Mouse (Mus musculus): ENCODE results near the gene Camta2. TPM values are rescaled to one million over a fixed set of nuclear protein-coding genes. Genes with fewer than 3 reads are reported as not detected.
A peak's percentile ranks its signal among the peaks of the same experiment; 100 is the strongest.

The Camta2 gene
- polyA plus RNA-seq, 1 experiment from 2014 or later: 14.8 TPM

GRCm38 (mm10) chr11:70649185-70649734, 38.6 kb downstream of the Camta2 start:
- Histone ChIP-seq H3K36me3 (ENCODE audit: control insufficient read depth, insufficient read depth, low read length) (peaks cover 42% of the 10 kb centered on the region), H3K9ac (ENCODE audit: low read length) (no peak overlapping the region)
- 77% methylated on average over 8 of the region's 8 CpGs for WGBS

GRCm38 (mm10) chr11:70648512-70648911, 39.4 kb downstream of the Camta2 start:
- Histone ChIP-seq H3K27ac (ENCODE audit: low read length) (no peak overlapping the region), H3K9ac (ENCODE audit: low read length) (peak overlapping the region; percentile 95), H3K36me3 (ENCODE audit: control insufficient read depth, insufficient read depth, low read length) (peaks cover 44% of the 10 kb centered on the region), H3K4me2 (ENCODE audit: low read depth, low read length) (peak overlapping the region; percentile 94), H3K4me3 (ENCODE audit: low read length) (peak overlapping the region; percentile 91), H3K4me1 (replicated peaks; ENCODE audit: control insufficient read depth, insufficient read depth, low read length) (peaks cover 49% of the 10 kb centered on the region), H3K9me3 (ENCODE audit: control insufficient read depth, low read length) (no peaks in the 10 kb centered on the region), H3K27me3 (ENCODE audit: control insufficient read depth, insufficient read depth, low read depth, low read length) (no peaks in the 10 kb centered on the region)
- 71% methylated on average over 4 of the region's 4 CpGs for WGBS
- ATAC-seq (ENCODE audit: low read depth): no peak

More at GRCm38 (mm10) chr11:70649185-70649734, 38.6 kb downstream of the Camta2 start:
- Histone ChIP-seq H3K4me3 (ENCODE audit: low read length) (peak overlapping the region; percentile 91; the same call in 1 of the 2 replicates), H3K27ac (ENCODE audit: low read length) (no peak overlapping the region), H3K4me2 (ENCODE audit: low read depth, low read length) (0 out of 2 replicates have a peak overlapping the region, but pooled peaks have one; percentile 94), H3K9me3 (ENCODE audit: control insufficient read depth, low read length) (no peaks in the 10 kb centered on the region), H3K27me3 (ENCODE audit: control insufficient read depth, insufficient read depth, low read depth, low read length) (no peaks in the 10 kb centered on the region), H3K4me1 (replicated peaks; ENCODE audit: control insufficient read depth, insufficient read depth, low read length) (peaks cover 49% of the 10 kb centered on the region)
- no peak for ATAC-seq (ENCODE audit: low read depth)

- 3% methylated on average over 28 of the region's 28 CpGs for WGBS
- no peaks in the 10 kb centered on the region for H3K27me3 ChIP-seq (ENCODE audit: control insufficient read depth, insufficient read depth, low read depth, low read length)
- peak overlapping the region; percentile 91 for H3K4me3 ChIP-seq (ENCODE audit: low read length)
- peak; percentile 16 for ATAC-seq (ENCODE audit: low read depth)
- H3K9me3 ChIP-seq (ENCODE audit: control insufficient read depth, low read length): no peaks in the 10 kb centered on the region
- peaks cover 46% of the 10 kb centered on the region for H3K36me3 ChIP-seq (ENCODE audit: control insufficient read depth, insufficient read depth, low read length)
- H3K9ac ChIP-seq (ENCODE audit: low read length): peak overlapping the region; percentile 95
- peak overlapping the region; percentile 94 for H3K4me2 ChIP-seq (ENCODE audit: low read depth, low read length)
- peak overlapping the region; percentile 99 for H3K27ac ChIP-seq (ENCODE audit: low read length)
- H3K4me1 ChIP-seq (replicated peaks; ENCODE audit: control insufficient read depth, insufficient read depth, low read length): peaks cover 49% of the 10 kb centered on the region
Observed at GRCm38 (mm10) chr11:70647716-70648420, 40.0 kb downstream of the Camta2 start.

- Histone ChIP-seq H3K9ac (ENCODE audit: low read length) (peak within 1 kb of the TSS; percentile 96), H3K36me3 (ENCODE audit: control insufficient read depth, insufficient read depth, low read length) (peaks cover 41% of the 10 kb centered on the region), H3K27ac (ENCODE audit: low read length) (peak within 1 kb of the TSS; percentile 99), H3K9me3 (ENCODE audit: control insufficient read depth, low read length) (no peaks in the 10 kb centered on the region), H3K4me2 (ENCODE audit: low read depth, low read length) (peak within 1 kb of the TSS; percentile 94), H3K27me3 (ENCODE audit: control insufficient read depth, insufficient read depth, low read depth, low read length) (no peaks in the 10 kb centered on the region), H3K4me1 (replicated peaks; ENCODE audit: control insufficient read depth, insufficient read depth, low read length) (peaks cover 40% of the 10 kb centered on the region), H3K4me3 (ENCODE audit: low read length) (peak within 1 kb of the TSS; percentile 91)
- WGBS: under 1% methylated on average over 63 of the region's 63 CpGs
- ATAC-seq (ENCODE audit: low read depth): peak; percentile 91
Observed at GRCm38 (mm10) chr11:70646691-70647650, 40.9 kb downstream of the Camta2 start, which contains the start of the genes Rnf167 and Slc25a11. Gene Rnf167, plus strand, starts transcription at chr11:70647235. Gene Slc25a11, minus strand, starts transcription at chr11:70647479.

GRCm38 (mm10) chr11:70646259-70646555, 41.7 kb downstream of the Camta2 start:
- no peak for ATAC-seq (ENCODE audit: low read depth)
- Histone ChIP-seq H3K27ac (ENCODE audit: low read length) (peak overlapping the region; percentile 93), H3K27me3 (ENCODE audit: control insufficient read depth, insufficient read depth, low read depth, low read length) (no peaks in the 10 kb centered on the region), H3K9me3 (ENCODE audit: control insufficient read depth, low read length) (no peaks in the 10 kb centered on the region), H3K36me3 (ENCODE audit: control insufficient read depth, insufficient read depth, low read length) (peaks cover 34% of the 10 kb centered on the region), H3K4me1 (replicated peaks; ENCODE audit: control insufficient read depth, insufficient read depth, low read length) (peaks cover 32% of the 10 kb centered on the region), H3K4me2 (ENCODE audit: low read depth, low read length) (peak overlapping the region; percentile 76), H3K4me3 (ENCODE audit: low read length) (peak overlapping the region; percentile 91), H3K9ac (ENCODE audit: low read length) (peak overlapping the region; percentile 96)
- 19% methylated on average over 3 of the region's 3 CpGs for WGBS

GRCm38 (mm10) chr11:70645461-70646258, 42.2 kb downstream of the Camta2 start:
- H3K4me2 ChIP-seq (ENCODE audit: low read depth, low read length): peak overlapping the region; percentile 76
- H3K4me3 ChIP-seq (ENCODE audit: low read length): peak overlapping the region; percentile 91
- H3K27me3 ChIP-seq (ENCODE audit: control insufficient read depth, insufficient read depth, low read depth, low read length): no peaks in the 10 kb centered on the region
- peak overlapping the region; percentile 96 for H3K9ac ChIP-seq (ENCODE audit: low read length)
- ATAC-seq (ENCODE audit: low read depth): no peak
- peaks cover 27% of the 10 kb centered on the region for H3K4me1 ChIP-seq (replicated peaks; ENCODE audit: control insufficient read depth, insufficient read depth, low read length)
- 82% methylated on average over 12 of the region's 12 CpGs for WGBS
- H3K9me3 ChIP-seq (ENCODE audit: control insufficient read depth, low read length): no peaks in the 10 kb centered on the region
- H3K36me3 ChIP-seq (ENCODE audit: control insufficient read depth, insufficient read depth, low read length): peaks cover 28% of the 10 kb centered on the region
- 0 out of 2 replicates have a peak overlapping the region, but pooled peaks have one; percentile 93 for H3K27ac ChIP-seq (ENCODE audit: low read length)

GRCm38 (mm10) chr11:70644564-70645103, 43.3 kb downstream of the Camta2 start:
- no peak overlapping the region for H3K4me2 ChIP-seq (ENCODE audit: low read depth, low read length)
- H3K9ac ChIP-seq (ENCODE audit: low read length): no peak overlapping the region
- no peak overlapping the region for H3K27ac ChIP-seq (ENCODE audit: low read length)
- H3K4me3 ChIP-seq (ENCODE audit: low read length): no peak overlapping the region
- H3K9me3 ChIP-seq (ENCODE audit: control insufficient read depth, low read length): no peaks in the 10 kb centered on the region
- H3K27me3 ChIP-seq (ENCODE audit: control insufficient read depth, insufficient read depth, low read depth, low read length): no peaks in the 10 kb centered on the region
- H3K36me3 ChIP-seq (ENCODE audit: control insufficient read depth, insufficient read depth, low read length): peaks cover 25% of the 10 kb centered on the region
- peaks cover 26% of the 10 kb centered on the region for H3K4me1 ChIP-seq (replicated peaks; ENCODE audit: control insufficient read depth, insufficient read depth, low read length)
- no peak for ATAC-seq (ENCODE audit: low read depth)
- 93% methylated on average over 8 of the region's 8 CpGs for WGBS

- H3K36me3 ChIP-seq (ENCODE audit: control insufficient read depth, insufficient read depth, low read length): peaks cover 13% of the 10 kb centered on the region
- H3K9me3 ChIP-seq (ENCODE audit: control insufficient read depth, low read length): no peaks in the 10 kb centered on the region
- H3K27ac ChIP-seq (ENCODE audit: low read length): no peak overlapping the region
- no peak overlapping the region for H3K4me2 ChIP-seq (ENCODE audit: low read depth, low read length)
- WGBS: 88% methylated on average over 6 of the region's 6 CpGs
- H3K27me3 ChIP-seq (ENCODE audit: control insufficient read depth, insufficient read depth, low read depth, low read length): no peaks in the 10 kb centered on the region
- H3K4me3 ChIP-seq (ENCODE audit: low read length): no peak overlapping the region
- H3K9ac ChIP-seq (ENCODE audit: low read length): no peak overlapping the region
- ATAC-seq (ENCODE audit: low read depth): no peak
- H3K4me1 ChIP-seq (replicated peaks; ENCODE audit: control insufficient read depth, insufficient read depth, low read length): peaks cover 10% of the 10 kb centered on the region
Observed at GRCm38 (mm10) chr11:70643051-70643450, 44.9 kb downstream of the Camta2 start.
